Mouse (Mus musculus): ENCODE results near the gene Macrod2.

- TF ChIP-seq GATA1 (IDR thresholded peaks at IDR 0.05; ENCODE audit: borderline replicate concordance, low read length), result no peak
- TF ChIP-seq FLI1 (IDR thresholded peaks at IDR 0.05; ENCODE audit: low read length), result no peak
These were observed 452.8 kb downstream of the Macrod2 start for GRCm38 (mm10) chr2:140847817-140848428.

All from megakaryocyte, embryonic 14.5 days (primary cell).